Mouse (Mus musculus): ENCODE measurements around the gene Spata5.

Gene Spata5

DNA sequence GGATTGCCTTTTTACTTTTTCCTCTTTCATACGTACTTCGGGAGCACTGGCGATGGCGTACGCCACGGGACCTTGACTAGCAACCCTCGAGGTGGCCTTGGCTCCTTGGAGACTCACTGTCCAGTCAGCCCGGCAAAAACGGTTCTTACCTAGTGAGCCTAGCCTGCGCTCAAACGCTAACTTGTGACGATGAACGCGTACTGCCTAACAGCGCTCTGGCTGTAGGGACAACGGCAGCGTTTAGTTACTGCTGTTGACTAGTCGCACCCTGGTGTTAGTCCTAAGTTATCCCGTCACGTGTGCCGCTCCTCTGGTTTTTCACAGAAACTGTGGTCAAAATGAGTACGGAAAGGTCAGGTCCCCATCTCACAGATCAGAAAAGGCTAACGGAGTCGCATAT is 945 bp downstream of the Spata5 start:
- peak; percentile 45 for DNase-seq (ENCODE audit: inconsistent ontology term)

DNA sequence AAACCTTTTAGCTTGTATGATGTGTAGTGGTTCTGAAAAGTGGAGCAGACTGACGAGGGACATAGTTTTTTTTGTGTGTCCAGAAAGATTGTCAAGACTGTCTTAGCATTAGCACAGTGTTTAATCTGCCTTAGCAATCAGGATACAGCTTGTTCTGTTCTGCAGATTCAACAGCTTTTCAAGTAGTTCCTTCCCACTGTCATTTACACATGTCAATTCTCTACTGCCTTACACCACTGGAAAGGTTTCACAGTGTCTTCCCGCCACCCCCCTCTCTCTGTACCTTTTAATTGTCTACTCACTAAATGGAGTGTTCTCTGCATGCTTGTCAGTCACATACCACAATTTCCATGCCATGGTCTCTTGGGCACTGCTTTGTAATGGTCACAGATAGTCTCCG is 1.5 kb downstream of the Spata5 start:
- peak; percentile 14 for DNase-seq (ENCODE audit: inconsistent ontology term)

DNA sequence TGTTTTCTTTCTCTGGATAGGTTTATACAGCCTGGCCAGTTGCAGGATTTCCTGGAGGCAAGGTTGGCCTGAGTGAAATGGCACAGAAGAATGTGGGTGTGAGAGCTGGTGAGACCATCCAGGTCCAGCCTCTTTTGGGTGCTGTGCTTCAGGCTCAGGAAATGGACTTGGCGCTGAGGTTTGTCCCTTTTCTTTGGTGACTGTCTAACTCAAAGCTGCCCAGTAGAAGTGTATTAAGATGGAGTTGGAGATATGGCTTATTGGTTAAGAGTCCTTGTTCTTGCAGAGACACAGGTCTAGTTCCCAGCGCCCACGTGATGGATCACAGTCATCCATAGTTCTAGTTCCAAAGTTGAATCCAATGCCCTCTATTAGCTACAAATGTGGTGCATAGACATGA is 6.4 kb downstream of the Spata5 start:
- DNase-seq (ENCODE audit: inconsistent ontology term), result no peak

DNA sequence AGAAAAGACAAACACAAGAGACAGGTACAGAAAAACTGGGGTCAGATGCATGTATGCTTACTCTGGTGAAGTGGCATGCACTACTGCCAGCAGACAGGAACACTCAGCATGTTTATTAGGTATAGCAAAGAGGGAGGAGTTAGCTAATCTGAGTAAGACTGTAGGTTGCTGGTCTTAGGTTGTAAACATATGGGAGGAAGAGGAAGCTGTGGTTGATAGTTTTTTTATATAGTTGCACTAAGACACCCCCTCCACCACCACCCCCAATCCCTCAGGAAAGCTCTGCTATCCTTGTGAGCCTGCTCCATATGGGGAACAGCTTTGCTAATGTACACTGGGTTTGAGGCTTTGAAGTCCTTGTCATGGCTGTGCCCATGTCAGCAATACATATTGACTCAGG is 10.7 kb downstream of the Spata5 start:
- DNase-seq (ENCODE audit: inconsistent ontology term), result no peak

DNA sequence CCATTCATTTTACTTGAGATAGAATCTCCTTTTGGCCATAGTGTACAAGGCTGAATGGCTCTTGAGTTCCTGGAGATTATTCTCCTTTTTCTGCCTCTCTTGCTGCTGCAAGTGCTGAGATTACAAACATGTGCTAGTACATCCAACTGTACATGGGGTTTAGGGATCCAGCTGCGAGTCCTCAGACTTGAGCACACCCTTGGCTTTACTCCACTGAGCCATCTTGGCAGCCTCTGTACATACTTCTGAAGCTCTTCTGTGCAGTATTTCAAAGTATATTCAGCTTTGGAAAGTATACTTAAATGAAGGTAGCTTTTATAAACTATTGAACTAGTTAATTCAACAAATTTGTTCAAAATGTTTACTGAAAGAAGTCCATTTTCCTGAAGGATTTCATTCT is 20.1 kb downstream of the Spata5 start:
- DNase-seq (ENCODE audit: inconsistent ontology term), result no peak

DNA sequence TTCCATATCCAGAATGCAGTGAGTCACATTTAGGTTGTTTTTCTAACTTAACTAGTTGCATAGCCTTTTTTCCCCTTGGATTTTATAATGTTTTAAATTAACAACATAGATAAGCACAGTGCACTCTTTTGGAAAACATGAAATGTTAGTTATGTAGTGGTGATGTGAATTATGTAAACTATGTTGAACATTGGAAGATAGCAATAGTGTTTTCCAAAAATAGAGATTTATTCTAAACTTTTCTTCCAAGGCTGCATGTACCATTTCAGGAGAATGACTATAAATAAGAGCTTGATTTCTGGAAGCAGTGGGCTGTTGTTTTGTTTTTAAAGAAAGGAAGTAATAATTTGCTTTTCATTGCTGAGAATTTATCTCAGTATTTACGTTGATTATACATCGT is 23.7 kb downstream of the Spata5 start:
- DNase-seq (ENCODE audit: inconsistent ontology term), result no peak

DNA sequence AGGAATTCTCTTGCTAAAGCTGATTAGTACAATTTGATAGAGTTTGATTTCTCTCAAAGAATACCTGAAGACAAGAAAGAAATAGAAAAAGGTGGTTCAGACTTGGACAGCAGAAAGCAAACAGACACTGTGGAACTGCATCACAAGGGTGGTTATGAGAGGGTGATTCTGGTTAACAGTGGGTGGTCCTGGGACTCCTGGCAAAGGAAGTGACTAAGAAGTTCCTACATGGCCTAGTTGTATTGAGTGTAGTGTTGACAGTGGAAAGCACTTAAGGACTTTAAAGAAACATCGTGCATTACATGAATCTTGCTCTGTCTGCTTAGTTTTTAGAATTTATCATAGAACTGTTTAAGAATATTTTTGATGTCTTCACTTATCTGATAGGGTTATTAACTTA is 36.3 kb downstream of the Spata5 start:
- no peak for DNase-seq (ENCODE audit: inconsistent ontology term)

DNA sequence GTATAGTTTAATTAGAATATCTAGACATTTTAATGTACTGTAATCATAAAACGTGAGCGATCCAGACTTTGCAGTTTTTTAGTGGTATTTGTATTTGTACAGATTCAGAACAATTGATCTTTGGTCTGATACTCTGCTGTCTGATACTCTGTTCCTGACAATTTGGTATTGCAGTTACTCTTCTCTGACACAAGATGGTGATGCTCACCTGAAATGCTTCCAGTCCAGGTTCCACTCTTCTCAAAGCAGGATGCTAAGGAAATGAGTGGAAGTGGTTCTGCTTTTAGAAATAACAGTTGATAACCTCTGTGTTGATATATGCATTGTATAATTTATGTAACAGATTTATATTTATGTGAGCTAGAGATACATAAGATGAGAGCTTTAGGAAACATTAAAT is 48.5 kb downstream of the Spata5 start:
- DNase-seq (ENCODE audit: inconsistent ontology term), result no peak

DNA sequence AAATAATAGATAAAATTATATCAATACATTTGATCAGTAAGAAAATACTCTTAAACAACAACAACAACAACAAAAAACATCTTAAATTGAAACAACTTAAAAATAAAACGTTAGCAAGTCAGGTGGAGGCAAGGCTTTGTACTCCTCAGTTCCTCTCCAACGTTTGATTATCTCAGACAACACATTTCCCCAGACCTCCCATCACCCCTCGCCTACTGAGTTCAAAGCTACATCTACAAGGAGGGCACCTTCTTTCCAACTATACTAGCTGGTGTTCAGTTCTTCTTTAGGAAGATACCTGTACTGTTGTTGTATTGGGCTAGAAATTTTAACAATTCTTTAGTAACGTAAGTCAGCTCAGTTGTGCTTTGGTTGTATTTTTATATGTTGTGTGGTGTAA is 49.7 kb downstream of the Spata5 start:
- no peak for DNase-seq (ENCODE audit: inconsistent ontology term)

DNA sequence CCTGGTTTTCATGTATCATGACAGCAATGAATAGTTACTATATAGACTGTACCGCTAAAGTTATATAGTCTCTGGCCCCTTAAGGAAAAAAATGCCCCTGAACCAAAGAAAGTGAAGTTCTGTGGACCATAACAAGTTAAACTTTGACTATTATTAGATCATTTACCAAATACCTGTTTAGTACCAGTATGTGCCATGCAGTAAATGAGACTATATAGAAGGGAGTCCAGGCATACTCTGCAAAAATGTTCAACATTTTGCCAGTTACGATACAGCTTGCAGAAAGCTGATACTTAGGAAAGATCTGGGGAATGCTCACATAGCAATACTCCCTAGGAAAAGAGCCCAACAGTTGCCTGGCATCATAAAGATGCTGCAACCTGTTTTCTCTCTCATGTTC is 51.2 kb downstream of the Spata5 start:
- no peak for DNase-seq (ENCODE audit: inconsistent ontology term)

DNA sequence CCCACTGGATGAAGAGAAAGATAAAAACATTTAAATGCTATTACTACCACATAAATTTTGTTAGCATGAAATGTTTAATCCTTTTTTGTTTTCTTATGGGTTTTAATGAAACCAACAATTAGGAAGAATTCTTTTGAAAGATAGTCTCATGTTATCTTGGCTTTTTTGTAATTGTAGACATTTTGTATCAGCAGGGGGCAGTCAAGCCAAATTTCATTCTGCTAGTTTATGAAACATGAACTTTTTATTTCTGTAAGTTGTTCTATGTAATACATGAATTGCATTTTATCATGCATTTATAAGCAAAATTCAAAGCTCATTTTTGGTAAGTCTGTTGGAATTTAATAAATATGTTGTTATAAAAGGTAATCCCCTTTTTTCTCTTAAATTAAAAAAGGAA is 52.8 kb downstream of the Spata5 start:
- DNase-seq (ENCODE audit: inconsistent ontology term), result peak; percentile 26

DNA sequence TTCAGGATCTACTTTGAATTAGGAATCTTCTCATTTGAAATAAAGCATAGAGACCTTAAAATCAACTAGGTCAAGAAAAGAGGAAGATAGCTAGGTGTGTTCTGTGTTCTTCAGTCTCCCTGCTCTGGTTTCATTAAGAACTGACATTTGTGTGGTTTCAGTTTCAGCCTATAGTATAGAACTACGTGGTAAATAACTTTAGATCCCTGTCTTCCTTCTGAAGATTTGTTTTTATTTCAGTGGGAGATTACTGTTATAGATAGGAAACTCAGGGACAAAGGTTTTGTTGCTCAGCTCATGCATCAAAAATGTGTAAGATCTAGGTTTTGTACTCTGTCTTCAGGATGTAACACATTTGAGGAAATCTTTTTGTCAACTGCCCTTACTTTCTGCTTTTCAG is 56.8 kb downstream of the Spata5 start:
- DNase-seq (ENCODE audit: inconsistent ontology term), result no peak

DNA sequence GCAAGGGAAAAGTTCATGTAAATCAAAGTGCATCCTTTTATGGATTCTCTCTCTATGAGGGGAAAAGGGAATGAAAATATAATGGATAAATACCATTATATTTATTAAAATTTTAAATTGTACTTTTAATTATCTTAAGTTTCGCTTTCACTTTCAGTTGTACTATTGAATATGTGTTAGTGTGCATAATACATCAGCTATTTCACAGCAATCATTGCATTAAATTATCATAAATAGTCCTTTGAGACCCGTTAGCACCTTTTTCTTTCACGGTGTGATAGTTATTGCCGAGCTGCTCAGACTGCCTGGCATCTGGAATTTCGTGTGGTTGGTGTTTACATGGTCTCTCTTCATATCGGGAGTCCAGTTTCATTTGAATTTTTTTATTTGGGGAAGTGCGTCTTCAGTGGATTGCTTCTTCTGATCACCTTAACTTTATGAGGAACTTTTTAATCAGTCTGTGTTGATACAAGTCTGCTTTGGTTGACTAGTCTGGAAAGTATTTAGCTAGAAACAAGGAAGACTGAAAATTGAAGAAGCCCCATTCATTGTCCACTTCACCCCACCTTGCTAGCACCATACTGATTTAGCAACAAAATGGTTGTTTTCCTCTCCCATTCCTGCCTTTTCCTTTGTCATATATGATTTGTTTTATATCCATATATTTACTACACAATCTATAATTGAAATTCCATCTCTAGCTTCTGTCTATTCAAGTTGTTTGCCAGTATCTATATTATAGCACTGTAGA is 57.9 kb downstream of the Spata5 start:
- no peak for DNase-seq (ENCODE audit: inconsistent ontology term)

DNA sequence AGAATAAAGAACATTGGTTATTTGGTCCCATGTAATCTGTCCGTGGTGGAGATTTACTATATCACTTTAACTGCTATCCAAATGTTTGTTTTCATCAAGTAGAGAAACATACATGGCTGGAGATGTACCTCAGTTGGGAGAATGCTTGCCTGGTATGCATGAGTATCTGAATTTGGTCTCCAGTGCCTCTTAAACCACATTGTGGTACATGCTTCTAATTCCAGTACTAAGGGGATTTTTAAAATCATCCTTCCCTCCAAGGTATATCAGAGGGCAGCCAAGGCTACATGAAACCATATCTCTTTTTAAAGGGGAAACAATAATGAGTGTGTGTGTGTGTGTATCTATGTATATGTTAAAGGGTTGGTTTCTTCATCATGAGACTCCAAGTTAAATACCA is 60.1 kb downstream of the Spata5 start:
- no peak for DNase-seq (ENCODE audit: inconsistent ontology term)

DNA sequence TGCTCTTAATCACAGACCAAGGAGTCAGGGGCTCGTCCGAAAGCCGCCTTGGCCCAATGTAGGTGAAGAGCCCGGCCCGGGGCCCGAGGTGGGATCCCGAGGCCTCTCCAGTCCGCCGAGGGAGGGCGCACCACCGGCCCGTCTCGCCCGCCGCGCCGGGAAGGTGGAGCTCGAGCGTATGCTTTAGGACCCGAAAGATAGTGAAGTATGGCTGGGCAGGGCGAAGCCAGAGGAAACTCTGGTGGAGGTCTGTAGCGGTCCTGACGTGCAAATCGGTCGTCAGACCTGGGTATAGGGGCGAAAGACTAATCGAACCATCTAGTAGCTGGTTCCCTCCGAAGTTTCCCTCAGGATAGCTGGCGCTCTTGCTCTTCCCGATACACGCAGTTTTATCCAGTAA is 61.6 kb downstream of the Spata5 start:
- DNase-seq (ENCODE audit: inconsistent ontology term), result no peak

DNA sequence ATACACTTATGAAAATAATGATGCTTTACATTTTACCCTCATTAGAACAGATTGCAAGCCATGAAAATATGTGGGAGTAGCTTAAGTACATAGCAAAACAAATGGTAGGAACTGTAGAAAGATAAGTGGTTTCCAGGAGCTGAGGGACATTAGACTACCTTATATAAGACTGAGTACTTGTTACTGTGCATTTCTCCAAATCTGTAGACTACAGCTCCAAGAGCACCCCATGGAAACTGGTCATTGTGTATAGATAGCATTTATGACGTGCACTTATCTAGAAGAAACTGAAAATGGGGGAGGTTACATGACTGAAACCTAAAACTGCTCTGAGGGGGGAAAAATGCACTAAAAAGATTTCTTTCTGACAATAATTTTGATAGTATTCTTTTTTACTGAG is 63.0 kb downstream of the Spata5 start:
- no peak for DNase-seq (ENCODE audit: inconsistent ontology term)

DNA sequence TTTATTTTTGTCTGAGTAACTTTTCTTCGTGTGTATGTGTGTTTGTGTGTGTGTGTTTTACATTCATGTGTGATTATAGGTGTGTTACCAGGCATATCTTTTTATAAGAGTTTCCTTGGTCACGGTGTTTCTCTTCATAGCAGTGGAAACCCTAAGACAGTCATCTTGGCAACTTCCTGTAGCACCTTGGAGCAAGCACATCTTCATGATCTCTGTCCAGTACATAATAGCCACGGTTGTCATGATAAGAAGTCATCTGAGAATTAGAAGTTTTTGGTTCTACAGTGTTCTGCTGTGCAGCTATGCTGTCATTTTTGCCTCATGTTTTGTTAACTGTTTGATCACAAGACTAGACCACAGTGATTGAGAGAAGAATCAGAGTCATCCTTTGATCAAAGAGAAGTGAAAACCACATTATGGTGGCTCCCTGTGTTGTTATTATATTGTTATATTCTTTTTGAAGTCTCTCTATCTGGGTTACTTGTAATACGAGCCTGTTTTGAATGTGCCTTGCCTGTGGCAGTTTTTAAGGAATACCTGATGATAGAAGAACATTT is 64.1 kb downstream of the Spata5 start:
- no peak for DNase-seq (ENCODE audit: inconsistent ontology term)

DNA sequence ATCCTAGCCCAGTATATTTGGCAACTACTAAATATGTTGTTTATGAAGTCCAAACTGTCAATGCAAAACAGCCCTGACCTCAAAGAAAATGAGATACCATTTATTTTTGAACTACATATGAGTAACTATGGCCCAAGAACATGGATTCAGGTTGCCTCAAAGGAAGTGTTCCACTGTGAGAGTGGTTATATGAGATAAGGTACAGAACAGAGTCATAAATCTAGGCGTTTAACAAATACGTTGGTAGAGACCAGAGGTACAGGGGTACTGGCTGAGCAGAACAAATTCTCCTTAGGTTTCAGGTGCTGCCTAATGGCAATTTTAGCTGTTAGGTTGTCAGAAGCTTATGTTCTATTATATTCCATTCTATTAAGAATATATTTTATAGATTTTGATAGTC is 67.9 kb downstream of the Spata5 start:
- no peak for DNase-seq (ENCODE audit: inconsistent ontology term)

DNA sequence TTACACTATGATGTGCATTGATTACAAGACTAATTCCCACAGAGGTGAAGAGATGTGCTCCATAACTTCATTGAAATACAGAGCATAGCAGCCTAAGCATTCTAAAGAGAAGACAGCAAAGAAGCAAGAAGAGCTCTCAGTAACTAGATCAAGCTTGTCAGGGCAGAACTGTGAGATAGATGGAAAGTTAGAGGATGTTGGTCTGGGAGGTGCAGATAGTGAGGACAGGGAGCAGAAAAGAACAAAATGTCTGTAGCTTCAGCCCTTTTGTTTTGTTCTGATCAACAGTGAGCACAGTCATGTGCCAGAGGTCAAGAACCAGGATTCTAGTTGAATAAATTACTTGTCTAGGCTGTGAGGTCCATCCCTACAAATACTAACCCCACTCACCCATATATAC is 68.5 kb downstream of the Spata5 start:
- DNase-seq (ENCODE audit: inconsistent ontology term), result no peak

DNA sequence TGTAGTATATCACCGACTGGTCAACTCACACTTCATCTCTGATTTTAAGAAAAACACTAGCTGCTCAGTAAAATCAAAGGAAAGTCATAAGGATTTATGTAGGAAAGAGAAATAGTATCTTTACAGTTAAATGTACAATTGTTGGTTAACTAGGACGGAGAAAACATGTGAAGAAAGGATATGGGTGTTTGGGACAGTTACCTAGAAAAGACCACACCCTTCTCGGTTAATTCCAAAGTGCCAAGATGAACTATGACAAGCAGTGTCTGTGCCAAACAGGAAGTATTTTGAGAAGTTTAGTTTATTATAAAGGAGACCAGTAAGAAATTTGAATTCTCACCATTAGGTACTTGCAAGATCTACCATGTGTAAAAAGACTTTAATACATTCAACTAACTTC is 70.3 kb downstream of the Spata5 start:
- no peak for DNase-seq (ENCODE audit: inconsistent ontology term)

DNA sequence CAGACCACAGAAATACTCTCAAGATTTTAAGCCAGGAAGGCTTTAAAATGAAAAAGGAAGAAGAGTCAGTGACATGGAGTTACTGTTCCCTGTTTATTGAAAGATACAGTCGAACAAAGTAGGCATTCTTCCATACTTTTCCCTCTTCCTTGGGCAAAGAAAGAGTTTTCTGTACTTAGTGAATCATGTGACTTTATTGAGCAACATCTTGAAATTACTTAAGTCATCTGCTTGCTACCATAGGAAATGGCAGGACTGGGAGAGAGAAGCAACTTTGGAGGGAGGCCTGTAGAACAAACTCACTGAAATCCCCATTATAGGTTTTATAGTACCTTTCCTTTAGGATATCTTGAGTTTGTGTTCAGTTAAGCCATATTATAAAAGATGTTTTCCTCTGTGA is 81.2 kb downstream of the Spata5 start:
- DNase-seq (ENCODE audit: inconsistent ontology term), result no peak

DNA sequence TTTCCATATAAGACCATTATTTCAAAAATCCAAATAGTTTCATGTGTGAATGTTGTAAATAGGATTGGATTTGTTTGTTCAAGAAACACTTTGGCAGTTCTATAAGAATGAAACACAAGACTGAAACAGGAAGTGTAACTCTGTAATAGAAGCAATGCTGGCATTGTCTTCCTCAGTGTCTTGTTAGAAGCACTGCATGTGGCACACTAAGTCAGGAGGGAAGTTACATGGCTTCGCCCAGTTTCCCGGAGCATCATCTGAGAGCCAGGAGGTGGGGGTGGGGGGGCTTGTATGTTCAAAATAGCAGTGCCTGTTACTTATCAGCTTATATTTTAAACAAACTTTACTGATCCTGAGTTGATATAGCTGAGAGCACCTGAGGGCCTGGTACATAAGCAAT is 82.9 kb downstream of the Spata5 start:
- DNase-seq (ENCODE audit: inconsistent ontology term), result no peak

DNA sequence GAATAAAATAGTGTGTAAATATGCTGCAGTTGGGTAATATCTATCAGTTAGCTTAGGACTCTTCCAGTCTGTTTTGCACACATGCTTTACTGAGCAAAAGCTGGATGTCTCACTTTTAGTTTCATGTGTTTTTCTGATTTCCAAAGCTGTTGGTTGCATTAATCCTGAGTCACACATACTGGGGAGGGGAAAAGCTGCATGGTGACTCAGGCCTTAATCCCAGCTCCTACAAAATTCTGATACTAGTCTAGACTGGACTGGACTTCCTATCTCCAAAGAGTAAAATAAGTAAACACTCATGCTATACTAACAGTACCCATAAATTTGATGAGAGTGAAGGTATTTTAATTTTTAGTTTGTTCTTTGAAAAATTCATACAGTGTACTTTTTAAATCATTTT is 84.2 kb downstream of the Spata5 start:
- peak; percentile 19 for DNase-seq (ENCODE audit: inconsistent ontology term)

Data from Muller cell, postnatal 12 days (primary cell).